Mouse (Mus musculus) heart, adult 11 months (tissue): Measurements from ENCODE around the gene Snrpb.

ENCODE experiments used
- DNase-seq: peaks from one replicate; pipeline ENCODE4 v3.0.0; 2022

The Snrpb gene

DNA sequence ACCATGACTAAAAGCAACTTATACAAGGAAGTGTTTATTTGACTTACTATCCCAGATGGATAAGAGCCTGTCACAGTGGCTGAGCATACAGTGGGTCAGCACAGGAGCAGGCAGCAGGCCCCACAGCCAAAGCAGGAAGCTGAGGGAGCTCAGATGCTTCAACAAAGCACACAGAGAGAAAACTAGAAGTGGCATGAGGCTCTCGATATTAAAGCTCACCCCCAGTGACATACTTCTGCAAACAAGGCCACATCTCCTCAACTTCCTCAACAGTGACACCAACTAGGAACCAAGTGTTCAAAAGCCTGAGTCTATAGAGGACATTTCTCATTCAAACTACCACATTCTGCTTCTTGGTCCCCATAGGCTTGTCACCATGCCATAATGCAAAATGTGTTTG, 49.5 kb downstream of the Snrpb start:
- DNase-seq: no peak

DNA sequence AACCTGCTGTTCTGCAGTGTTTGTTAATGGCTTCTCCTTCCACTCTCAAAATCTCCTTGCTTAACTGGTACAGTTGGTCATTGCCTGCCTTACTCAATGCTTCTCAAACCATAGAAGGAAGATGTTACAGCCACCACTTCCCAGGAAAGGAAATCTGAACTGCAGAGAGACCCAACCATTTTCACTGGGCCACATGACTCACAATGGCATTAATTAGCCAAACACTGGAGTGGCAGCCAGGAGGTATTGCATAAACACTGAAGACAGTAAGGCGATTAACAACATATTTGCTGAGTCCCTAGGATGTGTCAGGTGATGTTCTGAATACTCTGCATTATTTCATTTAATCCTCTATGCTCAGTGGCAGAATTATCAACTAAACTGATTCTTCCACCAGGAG, 53.1 kb downstream of the Snrpb start:
- DNase-seq: no peak

DNA sequence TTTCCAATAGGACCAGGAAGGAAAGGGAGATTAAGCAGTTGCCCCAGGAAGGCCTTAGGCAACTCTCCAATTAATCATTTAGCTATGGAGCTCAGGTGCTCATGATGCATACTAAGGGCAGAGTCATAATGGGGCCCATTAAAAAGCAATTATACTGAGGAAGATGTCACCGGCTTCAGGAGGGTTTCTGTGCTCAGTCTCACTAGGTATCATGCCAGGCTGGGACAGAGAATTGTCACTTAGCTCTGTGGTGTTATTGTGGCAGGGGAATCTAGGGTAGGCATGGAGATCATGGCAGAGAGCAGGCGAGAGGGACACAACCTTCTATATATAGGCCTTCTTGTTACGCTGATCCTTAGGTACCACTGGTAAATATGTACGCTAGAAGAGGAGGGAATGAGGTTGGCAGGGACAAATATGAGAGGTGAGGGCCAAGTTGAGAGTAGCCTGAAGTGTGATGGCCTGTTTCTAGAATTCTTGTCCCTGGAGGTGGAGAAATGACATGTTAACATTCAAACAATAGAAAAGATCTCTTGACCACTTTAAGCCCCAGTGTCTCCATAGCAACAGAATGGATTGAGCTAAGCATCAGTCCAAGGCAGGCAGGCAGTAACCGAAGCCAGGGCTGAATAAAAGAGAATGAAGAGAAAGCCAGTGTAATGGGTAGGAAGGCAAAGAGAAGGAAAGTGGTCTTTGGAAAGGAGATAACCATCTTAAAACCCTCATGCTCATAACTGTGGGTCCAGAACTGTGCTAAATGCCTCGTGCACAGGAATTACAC, 53.7 kb downstream of the Snrpb start:
- DNase-seq: no peak
